Mouse (Mus musculus): ENCODE data around the gene Carm1. TPM values are rescaled to one million over a fixed set of nuclear protein-coding genes. Genes with fewer than 3 reads are reported as not detected.
"Not testable (repeated sequence)": the region's sequence is repeated elsewhere in the genome, so short reads cannot be mapped to it uniquely, and the experiment has no call there.

The Carm1 gene
- total RNA-seq (2021): 10 to 100 TPM; 73.8 to 74.8 TPM
- long read RNA-seq, experiment 1, transcript Carm1-201 (16 exons, 3,220 nt): major isoform, 102 of 149 reads
- long read RNA-seq, experiment 1, partial matches to known transcripts: 9 of 149 reads
- long read RNA-seq, experiment 1, other reads (novel, unspliced or antisense): 35 of 149 reads
- long read RNA-seq, experiment 2, transcript Carm1-201 (16 exons, 3,220 nt): major isoform, 57 of 92 reads
- long read RNA-seq, experiment 2, partial matches to known transcripts: 9 of 92 reads
- long read RNA-seq, experiment 2, other reads (novel, unspliced or antisense): 22 of 92 reads

GRCm38 (mm10) chr9:21546789-21547074 is at the start of gene Carm1:
Gene Carm1 (plus strand): TSS chr9:21546894.
- DNase-seq (ENCODE audit: low spot score in 2 of 2): no peak

- no peak for DNase-seq (ENCODE audit: low spot score in 2 of 2)
These were observed 49.6 kb upstream of the Carm1 start for GRCm38 (mm10) chr9:21497050-21497542.

GRCm38 (mm10) chr9:21497664-21498063 is 49.0 kb upstream of the Carm1 start:
- DNase-seq (ENCODE audit: low spot score in 2 of 2): no peak

GRCm38 (mm10) chr9:21498284-21498902 is 48.3 kb upstream of the Carm1 start:
- DNase-seq (ENCODE audit: low spot score in 2 of 2): no peak

- DNase-seq (ENCODE audit: low spot score in 2 of 2): no peak
These were observed 43.3 kb upstream of the Carm1 start for GRCm38 (mm10) chr9:21503352-21503751.

GRCm38 (mm10) chr9:21505767-21506166 is 40.9 kb upstream of the Carm1 start:
- DNase-seq (ENCODE audit: low spot score in 2 of 2): no peak

- no peak for DNase-seq (ENCODE audit: low spot score in 2 of 2)
These were observed 38.8 kb upstream of the Carm1 start for GRCm38 (mm10) chr9:21507753-21508430.

- no peak for DNase-seq (ENCODE audit: low spot score in 2 of 2)
These were observed 37.8 kb upstream of the Carm1 start for GRCm38 (mm10) chr9:21508871-21509404.

GRCm38 (mm10) chr9:21509772-21510688 is 36.7 kb upstream of the Carm1 start, which contains the start of gene Tmed1:
Gene Tmed1 (minus strand): TSS chr9:21510252.
- peak; percentile 88 to 93 for DNase-seq (ENCODE audit: low spot score in 2 of 2)

GRCm38 (mm10) chr9:21510689-21511015 is 36.0 kb upstream of the Carm1 start:
- DNase-seq (ENCODE audit: low spot score in 2 of 2): no peak

- no peak for DNase-seq (ENCODE audit: low spot score in 2 of 2)
These were observed 35.6 kb upstream of the Carm1 start for GRCm38 (mm10) chr9:21511052-21511451.

- DNase-seq (ENCODE audit: low spot score in 2 of 2): no peak
These were observed 33.2 kb upstream of the Carm1 start for GRCm38 (mm10) chr9:21513466-21513865.

GRCm38 (mm10) chr9:21517947-21518495 is 28.7 kb upstream of the Carm1 start:
- no peak for DNase-seq (ENCODE audit: low spot score in 2 of 2)

GRCm38 (mm10) chr9:21518690-21519089 is 28.0 kb upstream of the Carm1 start:
- DNase-seq (ENCODE audit: low spot score in 2 of 2): not testable (repeated sequence)

- DNase-seq (ENCODE audit: low spot score in 2 of 2): no peak
These were observed 21.4 kb upstream of the Carm1 start for GRCm38 (mm10) chr9:21525142-21525936.

GRCm38 (mm10) chr9:21525937-21526633 is 20.6 kb upstream of the Carm1 start, which contains the start of gene AB124611:
Gene AB124611 (plus strand): TSS chr9:21526176.
- no peak for DNase-seq (ENCODE audit: low spot score in 2 of 2)

GRCm38 (mm10) chr9:21526634-21526944 is 20.1 kb upstream of the Carm1 start:
- DNase-seq (ENCODE audit: low spot score in 2 of 2): no peak

GRCm38 (mm10) chr9:21527100-21527801 is 19.4 kb upstream of the Carm1 start:
- no peak for DNase-seq (ENCODE audit: low spot score in 2 of 2)

GRCm38 (mm10) chr9:21527917-21528324 is 18.8 kb upstream of the Carm1 start:
- no peak for DNase-seq (ENCODE audit: low spot score in 2 of 2)
